In the genomic region with DNA sequence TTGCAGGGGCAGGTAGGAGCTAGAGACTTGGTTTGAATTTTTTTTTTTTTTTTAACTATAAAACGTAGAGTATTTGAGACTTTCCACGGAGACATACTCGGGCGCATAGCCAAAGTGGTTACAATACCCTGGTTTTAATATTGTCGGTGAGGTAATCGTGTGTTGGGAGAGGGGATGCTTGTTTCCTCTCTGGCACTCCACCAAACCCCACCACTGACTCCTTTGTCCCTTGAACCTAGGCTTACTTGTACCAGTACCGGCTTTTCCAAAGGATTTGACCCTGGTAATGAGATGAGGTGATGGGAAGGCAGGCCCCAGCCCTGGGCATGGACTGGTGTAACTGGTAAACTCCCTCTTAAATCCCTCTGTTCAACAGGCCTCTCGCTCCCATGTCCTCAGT, we compare ENCODE assay signal across 17 mouse cellular contexts. TPM values are rescaled to one million over a fixed set of nuclear protein-coding genes. Genes with fewer than 3 reads are reported as not detected.
A peak's percentile ranks its signal among the peaks of the same experiment; 100 is the strongest.
DNase-seq lines count a peak whose midpoint lies in the region; ATAC-seq and TF ChIP-seq lines count a peak whose summit lies in the region.
"Had no signal": no experiment of that assay in that cellular context is flagged by ENCODE, and none has a peak within 500 bp of the region (broad histone marks: within the 10 kb centered on the region; RNA-seq: fewer than 3 reads in every experiment).

No protein-coding gene starts in this region.

- no peak overlapping the region for H3K4me3 ChIP-seq in heart, embryonic 13.5 days
- H3K4me3 ChIP-seq in heart, embryonic 10.5 days: no peak overlapping the region
- H3K4me3 ChIP-seq in layer of hippocampus, adult 2 months: no peak overlapping the region
- no peak overlapping the region for H3K4me3 ChIP-seq in embryonic facial prominence, embryonic 10.5 days
- H3K4me3 ChIP-seq in forebrain, postnatal 0 days (ENCODE audit: low read depth, low read length): no peak overlapping the region
- H3K4me3 ChIP-seq: neural tube, embryonic 12.5 days had no signal

- 68% methylated on average over 8 of the region's 8 CpGs for WGBS in heart, embryonic 13.5 days
- WGBS in heart, embryonic 10.5 days: 79% methylated on average over 8 of the region's 8 CpGs
- WGBS in embryonic facial prominence, embryonic 10.5 days: 89% methylated on average over 8 of the region's 8 CpGs
- WGBS in forebrain, postnatal 0 days: 25% methylated on average over 8 of the region's 8 CpGs

- peak overlapping the region; percentile 65 for H3K27ac ChIP-seq in heart, embryonic 13.5 days (replicated peaks)
- H3K27ac ChIP-seq in heart, embryonic 10.5 days: no peak overlapping the region; the same call in 1 of the 2 replicates
- H3K27ac ChIP-seq in layer of hippocampus, adult 2 months: peak overlapping the region; percentile 62
- H3K27ac ChIP-seq in embryonic facial prominence, embryonic 10.5 days (replicated peaks): peak overlapping the region; percentile 54; the same call in 1 of the 2 replicates
- H3K27ac ChIP-seq in forebrain, postnatal 0 days (ENCODE audit: low read depth, low read length): peak overlapping the region; percentile 54; the same call in 1 of the 2 replicates
- H3K27ac ChIP-seq: neural tube, embryonic 12.5 days had no signal

- no peak overlapping the region for H3K4me2 ChIP-seq in heart, embryonic 13.5 days
- no peak overlapping the region for H3K4me2 ChIP-seq in forebrain, postnatal 0 days (ENCODE audit: low read depth)
- H3K4me2 ChIP-seq: liver, embryonic 11.5 days; neural tube, embryonic 12.5 days had no signal

- no peaks in the 10 kb centered on the region for H3K9me3 ChIP-seq in heart, embryonic 13.5 days
- H3K9me3 ChIP-seq in heart, embryonic 10.5 days: no peaks in the 10 kb centered on the region
- H3K9me3 ChIP-seq in embryonic facial prominence, embryonic 10.5 days: no peaks in the 10 kb centered on the region
- H3K9me3 ChIP-seq in forebrain, postnatal 0 days (ENCODE audit: low read length): no peaks in the 10 kb centered on the region
- H3K9me3 ChIP-seq: neural tube, embryonic 12.5 days had no signal

- peaks cover 96% of the 10 kb centered on the region for H3K4me1 ChIP-seq in heart, embryonic 13.5 days
- peaks cover 78% of the 10 kb centered on the region for H3K4me1 ChIP-seq in heart, embryonic 10.5 days
- H3K4me1 ChIP-seq in embryonic facial prominence, embryonic 10.5 days: peaks cover 90% of the 10 kb centered on the region
- H3K4me1 ChIP-seq in forebrain, postnatal 0 days (ENCODE audit: insufficient read depth): peaks cover 35% of the 10 kb centered on the region

- H3K27me3 ChIP-seq in heart, embryonic 13.5 days (replicated peaks): no peaks in the 10 kb centered on the region
- no peaks in the 10 kb centered on the region for H3K27me3 ChIP-seq in heart, embryonic 10.5 days (ENCODE audit: insufficient read depth, poor library complexity, severe bottlenecking)
- H3K27me3 ChIP-seq in embryonic facial prominence, embryonic 10.5 days (replicated peaks; ENCODE audit: low read depth, poor library complexity, severe bottlenecking): no peaks in the 10 kb centered on the region
- no peaks in the 10 kb centered on the region for H3K27me3 ChIP-seq in forebrain, postnatal 0 days (ENCODE audit: insufficient read depth, low read length)
- H3K27me3 ChIP-seq: neural tube, embryonic 12.5 days had no signal

- H3K9ac ChIP-seq in heart, embryonic 13.5 days: peak overlapping the region; percentile 33; the same call in 1 of the 2 replicates
- H3K9ac ChIP-seq in forebrain, postnatal 0 days: no peak overlapping the region
- H3K9ac ChIP-seq: neural tube, embryonic 12.5 days had no signal

- no peak for TF ChIP-seq CTCF in layer of hippocampus, adult 2 months (conservative IDR thresholded peaks at IDR 0.05)
- no peak for TF ChIP-seq CTCF in forebrain, postnatal 0 days (IDR thresholded peaks at IDR 0.05; ENCODE audit: low read depth)

- no peak for ATAC-seq in heart, embryonic 13.5 days (ENCODE audit: extremely low read depth, insufficient number of reproducible peaks, low FRiP score, low TSS enrichment)
- ATAC-seq in forebrain, postnatal 0 days: no peak
- ATAC-seq: activated CD4-positive, CD25-positive, alpha-beta regulatory T cell, adult 4 months; intestine, postnatal 0 days had no signal

- H3K36me3 ChIP-seq in heart, embryonic 13.5 days: no peaks in the 10 kb centered on the region
- no peaks in the 10 kb centered on the region for H3K36me3 ChIP-seq in heart, embryonic 10.5 days
- H3K36me3 ChIP-seq in embryonic facial prominence, embryonic 10.5 days (replicated peaks): peaks cover 3% of the 10 kb centered on the region; the same call in 1 of the 2 replicates
- no peaks in the 10 kb centered on the region for H3K36me3 ChIP-seq in forebrain, postnatal 0 days (ENCODE audit: insufficient read depth)
- H3K36me3 ChIP-seq: G1E; neural tube, embryonic 12.5 days had no signal

- no peak for DNase-seq in heart, embryonic 10.5 days (ENCODE audit: low spot score)
- no peak for DNase-seq in layer of hippocampus, adult 2 months (ENCODE audit: low spot score in 2 of 2)
- DNase-seq in layer of hippocampus, postnatal 10 days (ENCODE audit: low spot score in 2 of 2): no peak
- no peak for DNase-seq in embryonic facial prominence, embryonic 10.5 days (ENCODE audit: low spot score)
- DNase-seq in forebrain, postnatal 0 days: peak; percentile 58
- no peak for DNase-seq in cerebellum, postnatal 36 days
- no peak for DNase-seq in layer of hippocampus, adult 18-20 months (ENCODE audit: low spot score in 2 of 2)
- DNase-seq: B cell, adult 2 months; cerebellum, adult 8-10 months; heart, adult 18-20 months; thymus, postnatal 36 days had no signal

RNA-seq across cellular contexts. Expression of a gene that starts 25.3 kb away (rescaled TPM):
- polyA plus RNA-seq in heart, embryonic 13.5 days (2015; fragmentation: Nextera tagmentation; extraction: Ambion mirVana): 11.9 and 12.1 TPM in 2 replicates
- polyA plus RNA-seq in heart, embryonic 10.5 days (2016; fragmentation: Nextera tagmentation; extraction: Ambion mirVana): 11.2 and 16.8 TPM in 2 replicates
- 10 to 100 TPM; 22.2 to 25.5 TPM for total RNA-seq in layer of hippocampus, adult 2 months (2021)
- total RNA-seq in layer of hippocampus, postnatal 10 days (2021): 10 to 100 TPM; 28.6 to 32.5 TPM
- 22.0 and 23.2 TPM in 2 replicates for polyA plus RNA-seq in embryonic facial prominence, embryonic 10.5 days (2016; fragmentation: Nextera tagmentation; extraction: Ambion mirVana)
- 16.6 and 28.4 TPM in 2 replicates for total RNA-seq in forebrain, postnatal 0 days (2014; rRNA removed)
- polyA plus RNA-seq in forebrain, postnatal 0 days (2015; fragmentation: Nextera tagmentation; extraction: Ambion mirVana): 5.9 and 8.1 TPM in 2 replicates
- total RNA-seq in layer of hippocampus, adult 18-20 months (2021): 10 to 100 TPM; 21.4 to 22.8 TPM
- polyA plus RNA-seq: G1E had no signal
